Mouse (Mus musculus) right cerebral cortex, adult 2 months (tissue): ENCODE measurements around the gene Amelx.

Source experiments
- DNase-seq, 2 experiments: peaks; one replicate each; pipeline ENCODE4 v3.0.0; 2021 to 2022; ENCODE audit warnings: low spot score in 2 of 2

Gene Amelx

GRCm38 (mm10) chrX:169187100-169187499, at the start of gene Amelx:
Amelx (minus strand) TSS chrX:169187200.
- DNase-seq: no peak

GRCm38 (mm10) chrX:169222357-169223062, 35.5 kb upstream of the Amelx start:
- DNase-seq: no peak

GRCm38 (mm10) chrX:169220064-169220463, 33.1 kb upstream of the Amelx start:
- no peak for DNase-seq

- DNase-seq: no peak
Observed at GRCm38 (mm10) chrX:169210019-169210418, 23.0 kb upstream of the Amelx start.

GRCm38 (mm10) chrX:169178634-169179033, 8.4 kb downstream of the Amelx start:
- no peak for DNase-seq

- no peak for DNase-seq
Observed at GRCm38 (mm10) chrX:169173796-169174195, 13.2 kb downstream of the Amelx start.

GRCm38 (mm10) chrX:169170981-169171380, 16.0 kb downstream of the Amelx start:
- DNase-seq: no peak

- no peak for DNase-seq
Observed at GRCm38 (mm10) chrX:169158385-169158784, 28.6 kb downstream of the Amelx start.

GRCm38 (mm10) chrX:169153805-169154204, 33.2 kb downstream of the Amelx start:
- DNase-seq: no peak

- no peak for DNase-seq
Observed at GRCm38 (mm10) chrX:169140467-169140866, 46.5 kb downstream of the Amelx start.

- DNase-seq: no peak
Observed at GRCm38 (mm10) chrX:169139758-169140157, 47.2 kb downstream of the Amelx start.
